Comparison of ENCODE assay signal across 9 mouse cellular contexts in the genomic region with DNA sequence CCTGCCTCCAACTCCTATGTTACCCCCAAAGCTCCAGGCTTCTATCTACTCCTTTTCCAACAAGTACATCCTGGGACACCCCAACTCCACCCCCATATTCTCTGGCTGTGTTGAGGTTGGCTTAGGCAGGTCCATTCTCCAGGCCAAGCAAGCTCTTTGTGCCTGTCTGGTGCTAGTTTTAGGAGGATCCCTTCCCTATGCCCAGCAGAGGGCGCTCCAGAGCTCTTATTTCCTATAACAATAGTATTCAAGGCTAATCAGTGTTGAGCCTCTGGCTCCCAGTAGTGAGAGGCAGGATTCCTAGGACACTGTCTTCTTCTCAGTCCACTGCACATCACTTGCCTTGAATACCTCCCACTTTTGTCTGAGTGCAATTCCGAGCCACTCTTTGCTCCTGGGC. TPM values are rescaled to one million over a fixed set of nuclear protein-coding genes. Genes with fewer than 3 reads are reported as not detected.
A peak's percentile ranks its signal among the peaks of the same experiment; 100 is the strongest.
DNase-seq lines count a peak whose midpoint lies in the region; ATAC-seq and TF ChIP-seq lines count a peak whose summit lies in the region.
"Had no signal": no experiment of that assay in that cellular context is flagged by ENCODE, and none has a peak within 500 bp of the region (broad histone marks: within the 10 kb centered on the region; RNA-seq: fewer than 3 reads in every experiment).

No protein-coding gene starts in this region.

- H3K79me2 ChIP-seq in MEL (ENCODE audit: control insufficient read depth, insufficient read depth, low read length, poor library complexity): no peaks in the 10 kb centered on the region; the same call in 1 of the 2 replicates

- 2% methylated on average over 2 of the region's 2 CpGs for WGBS in forebrain, embryonic 15.5 days
- WGBS in hindbrain, embryonic 12.5 days: 2% methylated on average over 2 of the region's 2 CpGs

- no peak overlapping the region for H3K4me3 ChIP-seq in MEL (ENCODE audit: control insufficient read depth in 1 of 2, insufficient read depth in 1 of 2, low read depth in 2 of 2, low read length in 2 of 2)
- H3K4me3 ChIP-seq in forebrain, embryonic 15.5 days: no peak overlapping the region
- H3K4me3 ChIP-seq in hindbrain, embryonic 12.5 days: peak overlapping the region; percentile 4; the same call in 1 of the 2 replicates

- H3K9ac ChIP-seq in MEL (ENCODE audit: control insufficient read depth, low read depth, low read length, poor library complexity, severe bottlenecking): no peak overlapping the region
- H3K9ac ChIP-seq in forebrain, embryonic 15.5 days (replicated peaks): no peak overlapping the region
- H3K9ac ChIP-seq in hindbrain, embryonic 12.5 days: no peak overlapping the region

- peak; percentile 73 for TF ChIP-seq RAD21 in MEL (IDR thresholded peaks at IDR 0.05; ENCODE audit: low read depth, low read length)

- no peak for TF ChIP-seq EP300 in MEL (IDR thresholded peaks at IDR 0.05; ENCODE audit: low read depth in 1 of 2, low read length in 2 of 2)

- H3K27me3 ChIP-seq in MEL (ENCODE audit: control insufficient read depth in 1 of 2, insufficient read depth in 2 of 2, low read length in 2 of 2): no peaks in the 10 kb centered on the region
- no peaks in the 10 kb centered on the region for H3K27me3 ChIP-seq in forebrain, embryonic 15.5 days
- H3K27me3 ChIP-seq in hindbrain, embryonic 12.5 days: no peaks in the 10 kb centered on the region

- TF ChIP-seq CTCF in MEL (IDR thresholded peaks at IDR 0.05 in 2 of 3, conservative IDR thresholded peaks at IDR 0.05 in 1 of 3; ENCODE audit: control insufficient read depth in 1 of 3, insufficient read depth in 1 of 3, low read depth in 2 of 3, low read length in 3 of 3, poor library complexity in 1 of 3, severe bottlenecking in 1 of 3): peak; percentile 73 to 89 (median 84)

- no peak for TF ChIP-seq POLR2A in MEL (IDR thresholded peaks at IDR 0.05; ENCODE audit: control insufficient read depth in 1 of 2, insufficient read depth in 1 of 2, low read depth in 1 of 2, low read length in 2 of 2, poor library complexity in 1 of 2)

- no peaks in the 10 kb centered on the region; a peak in 1 of 4 replicates for H3K36me3 ChIP-seq in MEL (ENCODE audit: control insufficient read depth in 1 of 2, insufficient read depth in 2 of 2, low read length in 2 of 2)
- H3K36me3 ChIP-seq in forebrain, embryonic 15.5 days: peaks cover 28% of the 10 kb centered on the region
- H3K36me3 ChIP-seq in hindbrain, embryonic 12.5 days: peaks cover 30% of the 10 kb centered on the region

- peak; percentile 87 for DNase-seq in MEL (ENCODE audit: low read depth, low spot score)
- DNase-seq in c-Kit-positive CD71-positive TER-119-negative erythroid progenitor cells, embryonic 14.5 days (ENCODE audit: low read depth): peak; percentile 90
- peak; percentile 93 for DNase-seq in layer of hippocampus, postnatal 10 days (ENCODE audit: low spot score in 2 of 2)
- peak; percentile 93 for DNase-seq in retina, postnatal 7 days (ENCODE audit: low read depth, low spot score)
- DNase-seq in urinary bladder, adult 18-20 months (ENCODE audit: low spot score in 2 of 2): peak; percentile 76 to 86

- H3K27ac ChIP-seq in MEL (ENCODE audit: control insufficient read depth, low read depth, low read length): no peak overlapping the region
- no peak overlapping the region for H3K27ac ChIP-seq in forebrain, embryonic 15.5 days (replicated peaks)
- H3K27ac ChIP-seq in hindbrain, embryonic 12.5 days: no peak overlapping the region

- peak overlapping the region; percentile 92 for H3K4me2 ChIP-seq in forebrain, embryonic 15.5 days (replicated peaks)
- H3K4me2 ChIP-seq in hindbrain, embryonic 12.5 days (replicated peaks): peak overlapping the region; percentile 86

- H3K4me1 ChIP-seq in MEL (ENCODE audit: control insufficient read depth in 1 of 2, insufficient read depth in 2 of 2, low read length in 2 of 2): peaks cover 0 to 12% of the 10 kb centered on the region in 2 experiments; a peak in 2 of 4 replicates
- peaks cover 36% of the 10 kb centered on the region for H3K4me1 ChIP-seq in forebrain, embryonic 15.5 days
- H3K4me1 ChIP-seq in hindbrain, embryonic 12.5 days: peaks cover 42% of the 10 kb centered on the region

- H3K9me3 ChIP-seq in MEL (replicated peaks; ENCODE audit: insufficient read depth, low read length): no peaks in the 10 kb centered on the region
- no peaks in the 10 kb centered on the region for H3K9me3 ChIP-seq in forebrain, embryonic 15.5 days
- H3K9me3 ChIP-seq in hindbrain, embryonic 12.5 days (replicated peaks): no peaks in the 10 kb centered on the region

- ATAC-seq in forebrain, embryonic 15.5 days (replicated peaks): no peak
- ATAC-seq in hindbrain, embryonic 12.5 days (ENCODE audit: low FRiP score): peak; percentile 12; the same call in 1 of the 2 replicates
- ATAC-seq in megakaryocyte, adult 5-6 weeks (ENCODE audit: poor library complexity, severe bottlenecking): peak; percentile 59

TF ChIP-seq in MEL, 35 proteins besides CTCF, POLR2A, EP300 and RAD21:
- TF ChIP-seq ELF1 (IDR thresholded peaks at IDR 0.05; ENCODE audit: low read depth, low read length) (0 out of 2 replicates have a peak, but pooled peaks have one; percentile 21), ZC3H11A (IDR thresholded peaks at IDR 0.05; ENCODE audit: low read depth, low read length) (peak; percentile 65), MXI1 (IDR thresholded peaks at IDR 0.05; ENCODE audit: low read depth, low read length) (no peak), SIN3A (IDR thresholded peaks at IDR 0.05; ENCODE audit: low read length) (peak; percentile 28; the same call in 1 of the 2 replicates), SMC3 (IDR thresholded peaks at IDR 0.05; ENCODE audit: low read depth, low read length) (peak; percentile 86), MAX (IDR thresholded peaks at IDR 0.05; ENCODE audit: low read length) (no peak)

RNA-seq across cellular contexts. Expression of gene Fam221b, which starts 3.1 kb away (rescaled TPM):
- total RNA-seq in MEL (2012; rRNA removed): 7.0 and 8.8 TPM in 2 replicates
- polyA plus RNA-seq in MEL (2012; ENCODE audit: insufficient read depth in 1 of 2, insufficient read length in 2 of 2, low read depth in 1 of 2, low replicate concordance in 2 of 2, missing spikeins in 1 of 2): under 1 TPM in 1 of 2 experiments, not detected in 1; 0.10 TPM
- polyA plus RNA-seq in forebrain, embryonic 15.5 days (2015; fragmentation: Nextera tagmentation; extraction: Ambion mirVana): 1.6 and 1.7 TPM in 2 replicates
- polyA plus RNA-seq in hindbrain, embryonic 12.5 days (2016; fragmentation: Nextera tagmentation; extraction: Ambion mirVana): 3.1 and 3.8 TPM in 2 replicates
- total RNA-seq in layer of hippocampus, postnatal 10 days (2021): 1 to 10 TPM in 1 of 2 experiments, under 1 TPM in 1; 0.53 to 1.0 TPM
- total RNA-seq in megakaryocyte, adult 5-6 weeks (2015): 0.11 TPM in 1 of 2 replicates, not detected in the other
- total RNA-seq in megakaryocyte, adult 5-6 weeks (2017): 0.20 and 0.33 TPM in 2 replicates

RNA-seq across cellular contexts. Expression of gene Tmem8b, which starts 3.3 kb away (rescaled TPM):
- 0.42 and 0.46 TPM in 2 replicates for total RNA-seq in MEL (2012; rRNA removed)
- polyA plus RNA-seq in MEL (2012; ENCODE audit: insufficient read depth in 1 of 2, insufficient read length in 2 of 2, low read depth in 1 of 2, low replicate concordance in 2 of 2, missing spikeins in 1 of 2): 1 to 10 TPM in 1 of 2 experiments, not detected in 1; 3.6 TPM
- 16.2 TPM in 2 replicates for polyA plus RNA-seq in forebrain, embryonic 15.5 days (2015; fragmentation: Nextera tagmentation; extraction: Ambion mirVana)
- polyA plus RNA-seq in hindbrain, embryonic 12.5 days (2016; fragmentation: Nextera tagmentation; extraction: Ambion mirVana): 13.7 and 14.4 TPM in 2 replicates
- total RNA-seq in layer of hippocampus, postnatal 10 days (2021): 10 to 100 TPM; 49.4 to 50.5 TPM
- total RNA-seq in megakaryocyte, adult 5-6 weeks (2015): 0.27 and 0.42 TPM in 2 replicates
- 0.04 and 0.16 TPM in 2 replicates for total RNA-seq in megakaryocyte, adult 5-6 weeks (2017)

RNA-seq across cellular contexts. Expression of gene Hint2, which starts 15.8 kb away (rescaled TPM):
- total RNA-seq in MEL (2012; rRNA removed): 35.3 and 46.4 TPM in 2 replicates
- polyA plus RNA-seq in MEL (2012; ENCODE audit: insufficient read depth in 1 of 2, insufficient read length in 2 of 2, low read depth in 1 of 2, low replicate concordance in 2 of 2, missing spikeins in 1 of 2): 100 to 1,000 TPM in 1 of 2 experiments, 10 to 100 TPM in 1; 33.2 to 254 TPM
- polyA plus RNA-seq in forebrain, embryonic 15.5 days (2015; fragmentation: Nextera tagmentation; extraction: Ambion mirVana): 65.5 and 74.0 TPM in 2 replicates
- 72.7 and 78.3 TPM in 2 replicates for polyA plus RNA-seq in hindbrain, embryonic 12.5 days (2016; fragmentation: Nextera tagmentation; extraction: Ambion mirVana)
- total RNA-seq in layer of hippocampus, postnatal 10 days (2021): 10 to 100 TPM; 30.9 to 34.0 TPM
- total RNA-seq in megakaryocyte, adult 5-6 weeks (2015): 23.8 and 24.3 TPM in 2 replicates
- total RNA-seq in megakaryocyte, adult 5-6 weeks (2017): 24.6 and 27.9 TPM in 2 replicates

RNA-seq across cellular contexts. Expression of gene Spag8, which starts 18.7 kb away (rescaled TPM):
- 0.15 and 0.29 TPM in 2 replicates for total RNA-seq in MEL (2012; rRNA removed)
- under 1 TPM in 1 of 2 experiments, not detected in 1; 0.57 TPM for polyA plus RNA-seq in MEL (2012; ENCODE audit: insufficient read depth in 1 of 2, insufficient read length in 2 of 2, low read depth in 1 of 2, low replicate concordance in 2 of 2, missing spikeins in 1 of 2)
- polyA plus RNA-seq in forebrain, embryonic 15.5 days (2015; fragmentation: Nextera tagmentation; extraction: Ambion mirVana): 4.3 and 6.7 TPM in 2 replicates
- 7.1 and 7.2 TPM in 2 replicates for polyA plus RNA-seq in hindbrain, embryonic 12.5 days (2016; fragmentation: Nextera tagmentation; extraction: Ambion mirVana)
- 1 to 10 TPM; 2.1 to 2.3 TPM for total RNA-seq in layer of hippocampus, postnatal 10 days (2021)
- not detected in 2 replicates for total RNA-seq in megakaryocyte, adult 5-6 weeks (2015)
- total RNA-seq in megakaryocyte, adult 5-6 weeks (2017): not detected in 2 replicates

RNA-seq across cellular contexts. Expression of gene Olfr70, which starts 28.5 kb away (rescaled TPM):
- total RNA-seq in MEL (2012; rRNA removed): not detected in 2 replicates
- polyA plus RNA-seq in MEL (2012; ENCODE audit: insufficient read depth in 1 of 2, insufficient read length in 2 of 2, low read depth in 1 of 2, low replicate concordance in 2 of 2, missing spikeins in 1 of 2): not detected
- not detected in 2 replicates for polyA plus RNA-seq in forebrain, embryonic 15.5 days (2015; fragmentation: Nextera tagmentation; extraction: Ambion mirVana)
- polyA plus RNA-seq in hindbrain, embryonic 12.5 days (2016; fragmentation: Nextera tagmentation; extraction: Ambion mirVana): not detected in 2 replicates
- total RNA-seq in layer of hippocampus, postnatal 10 days (2021): not detected
- not detected in 2 replicates for total RNA-seq in megakaryocyte, adult 5-6 weeks (2015)
- not detected in 2 replicates for total RNA-seq in megakaryocyte, adult 5-6 weeks (2017)
- polyA plus RNA-seq: heart, embryonic 14.5 days had no signal

Comparison
In these comparisons a context has a peak if more than half of its experiments do, and no peak if none do; other contexts are left out.
1. RNA of gene Tmem8b, which starts 3.3 kb away (total RNA-seq): 49.4 to 50.5 TPM in layer of hippocampus, postnatal 10 days; 0.42 to 0.46 TPM in MEL and 0.04 to 0.42 TPM in megakaryocyte, adult 5-6 weeks; every median in the first group is over 10 times any median in the second.
2. Peak in every context shown above with its lines, with median percentiles within 50 percentile points of each other: DNase-seq.